Comparison of ENCODE assay signal across 8 mouse cellular contexts in the genomic region with DNA sequence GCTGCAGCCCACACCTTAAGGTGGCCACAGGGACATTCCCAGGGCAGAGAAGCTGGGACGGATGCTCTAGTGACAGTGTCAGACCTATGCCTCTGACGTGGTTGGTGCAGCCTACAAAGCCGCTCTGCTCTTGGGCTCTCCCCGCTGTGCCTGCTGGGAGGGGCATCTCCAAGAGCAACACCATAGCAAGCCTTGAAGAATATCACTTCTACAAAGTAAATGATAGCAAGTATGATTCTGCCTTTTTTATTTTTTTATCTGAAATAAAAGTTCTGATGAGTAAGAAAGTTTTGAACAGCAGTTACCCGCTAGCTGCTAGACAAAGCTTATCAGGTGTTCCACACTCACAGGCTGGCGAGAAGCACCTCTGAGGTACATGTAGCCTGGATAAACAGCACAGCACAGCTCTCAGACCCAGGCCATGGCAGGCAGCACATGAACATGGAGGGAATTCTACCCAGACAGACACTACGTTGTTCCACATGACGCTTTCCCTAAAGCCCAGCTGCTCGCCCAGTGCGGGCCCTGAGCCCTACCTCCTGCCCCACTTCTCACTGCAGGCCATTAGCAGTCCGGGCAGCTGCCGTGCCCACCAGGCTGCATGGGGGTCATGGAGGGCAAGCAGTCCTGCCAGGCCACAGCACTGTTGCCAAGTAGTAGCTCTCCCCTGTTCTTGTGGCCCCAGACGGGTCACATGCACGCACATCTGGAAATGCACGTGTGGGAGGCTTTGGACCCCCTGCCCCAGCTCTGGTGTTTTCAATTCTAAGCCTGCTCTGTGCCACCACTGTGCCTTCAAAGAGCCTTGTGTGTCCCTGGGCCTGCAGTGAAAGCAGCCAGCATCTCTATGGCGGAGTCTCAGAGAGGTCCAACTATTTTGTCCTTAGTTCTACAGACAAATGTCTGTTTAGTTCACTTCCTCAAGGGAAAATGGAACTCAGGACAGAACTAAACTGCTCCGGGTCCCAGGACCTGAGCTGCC. TPM values are rescaled to one million over a fixed set of nuclear protein-coding genes. Genes with fewer than 3 reads are reported as not detected.
DNase-seq lines count a peak whose midpoint lies in the region; ATAC-seq lines count a peak whose summit lies in the region.

No protein-coding gene starts in this region.

- no peaks in the 10 kb centered on the region for H3K9me3 ChIP-seq in intestine, embryonic 16.5 days (ENCODE audit: control insufficient read depth, low read length)
- no peaks in the 10 kb centered on the region for H3K9me3 ChIP-seq in midbrain, embryonic 10.5 days (replicated peaks)

- H3K4me1 ChIP-seq in intestine, embryonic 16.5 days (ENCODE audit: control insufficient read depth, insufficient read depth, low read length) = peaks cover 18% of the 10 kb centered on the region
- H3K4me1 ChIP-seq in midbrain, embryonic 10.5 days = peaks cover 32% of the 10 kb centered on the region

- ATAC-seq in frontal cortex, adult (ENCODE audit: low TSS enrichment) = peak; percentile 15; the same call in 1 of the 2 replicates
- peak; percentile 55; the same call in 1 of the 2 replicates for ATAC-seq in intestine, embryonic 16.5 days

- no peak overlapping the region for H3K4me3 ChIP-seq in intestine, embryonic 16.5 days (ENCODE audit: low read length)
- 0 out of 2 replicates have a peak overlapping the region, but pooled peaks have one; percentile 2 for H3K4me3 ChIP-seq in midbrain, embryonic 10.5 days

- peak overlapping the region; percentile 56 for H3K27ac ChIP-seq in intestine, embryonic 16.5 days (ENCODE audit: low read length)
- peak overlapping the region; percentile 65 for H3K27ac ChIP-seq in midbrain, embryonic 10.5 days (replicated peaks)

- no peaks in the 10 kb centered on the region for H3K36me3 ChIP-seq in intestine, embryonic 16.5 days (ENCODE audit: control insufficient read depth, insufficient read depth, low read length)
- peaks cover 4% of the 10 kb centered on the region; the same call in 1 of the 2 replicates for H3K36me3 ChIP-seq in midbrain, embryonic 10.5 days

- no peak overlapping the region for H3K4me2 ChIP-seq in intestine, embryonic 16.5 days (ENCODE audit: low read depth, low read length)

- no peak for DNase-seq in frontal cortex, postnatal 14 days (ENCODE audit: low spot score in 2 of 2)
- peak; percentile 50 for DNase-seq in spleen, adult 12 weeks (ENCODE audit: low spot score)
- no peak for DNase-seq in spleen, adult 18-20 months
- DNase-seq in midbrain, embryonic 10.5 days (ENCODE audit: low spot score) = no peak
- no peak for DNase-seq in B cell, adult 2 months
- DNase-seq in thymus, postnatal 4 days = no peak

- 0 out of 2 replicates have a peak overlapping the region, but pooled peaks have one; percentile 17 for H3K9ac ChIP-seq in intestine, embryonic 16.5 days (ENCODE audit: low read depth, low read length)

- no peaks in the 10 kb centered on the region for H3K27me3 ChIP-seq in intestine, embryonic 16.5 days (replicated peaks; ENCODE audit: control insufficient read depth, insufficient read depth, low read length)
- no peaks in the 10 kb centered on the region for H3K27me3 ChIP-seq in midbrain, embryonic 10.5 days (ENCODE audit: low read depth, poor library complexity, severe bottlenecking)

- 69% methylated on average over 17 of the region's 17 CpGs for WGBS in intestine, embryonic 16.5 days
- 83% methylated on average over 17 of the region's 17 CpGs for WGBS in midbrain, embryonic 10.5 days

RNA-seq across cellular contexts. Expression of gene Gpr146, which starts 11.5 kb away (rescaled TPM):
- polyA plus RNA-seq in intestine, embryonic 16.5 days (2015; fragmentation: Nextera tagmentation; extraction: Ambion mirVana) = 2.3 and 2.5 TPM in 2 replicates
- 1.7 and 2.0 TPM in 2 replicates for polyA plus RNA-seq in midbrain, embryonic 10.5 days (2016; fragmentation: Nextera tagmentation; extraction: Ambion mirVana)

RNA-seq across cellular contexts. Expression of gene C130050O18Rik, which starts 16.1 kb away (rescaled TPM):
- 0.87 and 1.0 TPM in 2 replicates for polyA plus RNA-seq in intestine, embryonic 16.5 days (2015; fragmentation: Nextera tagmentation; extraction: Ambion mirVana)
- polyA plus RNA-seq in midbrain, embryonic 10.5 days (2016; fragmentation: Nextera tagmentation; extraction: Ambion mirVana) = 0.32 and 0.39 TPM in 2 replicates

RNA-seq across cellular contexts. Expression of gene Gper1, which starts 34.0 kb away (rescaled TPM):
- 1.1 and 1.5 TPM in 2 replicates for polyA plus RNA-seq in intestine, embryonic 16.5 days (2015; fragmentation: Nextera tagmentation; extraction: Ambion mirVana)
- 0.77 and 2.5 TPM in 2 replicates for polyA plus RNA-seq in midbrain, embryonic 10.5 days (2016; fragmentation: Nextera tagmentation; extraction: Ambion mirVana)

RNA-seq across cellular contexts. Expression of gene Cyp2w1, which starts 36.6 kb away (rescaled TPM):
- 33.9 and 44.0 TPM in 2 replicates for polyA plus RNA-seq in intestine, embryonic 16.5 days (2015; fragmentation: Nextera tagmentation; extraction: Ambion mirVana)
- polyA plus RNA-seq in midbrain, embryonic 10.5 days (2016; fragmentation: Nextera tagmentation; extraction: Ambion mirVana) = not detected in 2 replicates

RNA-seq across cellular contexts. Expression of gene Cox19, which starts 37.8 kb away (rescaled TPM):
- polyA plus RNA-seq in intestine, embryonic 16.5 days (2015; fragmentation: Nextera tagmentation; extraction: Ambion mirVana) = 183 and 195 TPM in 2 replicates
- polyA plus RNA-seq in midbrain, embryonic 10.5 days (2016; fragmentation: Nextera tagmentation; extraction: Ambion mirVana) = 123 and 134 TPM in 2 replicates
